Mouse (Mus musculus): ENCODE measurements around the gene Pappa.

The Pappa gene

DNA sequence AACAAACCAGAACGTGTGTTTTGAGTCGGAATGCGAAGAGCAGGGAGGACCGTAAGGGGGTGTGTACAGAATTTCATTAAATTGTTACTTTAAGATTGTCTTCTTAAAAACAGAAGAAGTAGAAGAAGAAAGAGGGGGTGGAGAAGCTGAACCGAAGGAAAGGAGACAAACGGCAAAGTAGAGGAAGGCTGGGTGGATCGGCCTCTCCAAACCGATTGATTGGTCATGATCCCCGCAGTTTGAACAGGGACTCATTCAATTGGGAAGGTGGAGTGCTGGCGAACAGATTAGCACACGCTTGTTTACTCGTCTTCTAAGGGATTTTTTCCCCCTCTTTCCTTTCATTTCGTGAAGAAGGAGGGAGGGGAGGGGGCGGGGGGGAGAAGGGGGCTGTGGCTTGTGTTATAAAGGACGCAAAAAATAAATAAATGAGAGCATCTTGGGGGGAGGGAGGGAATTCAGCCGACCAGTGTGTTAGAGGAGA lies at the start of gene Pappa:
TSS of gene Pappa (plus strand) at position 434 of the 484 bp plus-strand sequence.
- no peak for DNase-seq (ENCODE audit: low read depth in 1 of 2, low spot score in 2 of 2)

DNA sequence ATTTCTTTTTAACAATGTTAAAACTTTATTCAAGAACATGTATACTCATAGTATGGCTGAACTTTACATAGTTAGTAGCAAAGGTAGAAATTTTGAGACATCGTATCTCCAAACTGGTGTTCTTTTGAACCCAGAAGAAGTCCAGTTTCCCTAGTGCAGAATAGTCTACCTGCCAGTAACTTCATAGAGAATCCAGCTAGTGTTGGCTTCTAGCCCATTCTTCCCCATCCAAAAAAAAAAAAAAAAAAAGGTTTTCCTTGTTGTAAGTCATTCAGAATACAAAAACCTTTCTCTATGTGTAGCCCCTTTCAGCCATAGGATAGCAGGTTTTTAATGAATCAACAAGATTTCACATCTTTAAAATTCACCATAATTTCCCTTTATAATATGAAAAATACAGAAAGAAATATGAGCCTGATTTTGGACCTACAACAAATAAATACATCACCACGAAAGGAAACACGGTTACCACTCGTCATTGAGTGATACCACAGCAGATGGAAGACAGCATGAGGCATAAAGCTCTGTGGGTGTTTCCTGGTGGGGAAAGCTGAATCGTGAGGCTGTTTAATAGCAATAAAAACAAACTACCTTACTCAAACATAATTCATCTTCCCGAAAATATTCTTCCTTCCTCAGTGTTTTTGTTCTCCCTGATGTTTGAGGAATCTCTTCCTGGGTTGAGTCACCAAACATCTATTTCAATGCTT lies 45.9 kb upstream of the Pappa start:
- no peak for DNase-seq (ENCODE audit: low read depth in 1 of 2, low spot score in 2 of 2)

DNA sequence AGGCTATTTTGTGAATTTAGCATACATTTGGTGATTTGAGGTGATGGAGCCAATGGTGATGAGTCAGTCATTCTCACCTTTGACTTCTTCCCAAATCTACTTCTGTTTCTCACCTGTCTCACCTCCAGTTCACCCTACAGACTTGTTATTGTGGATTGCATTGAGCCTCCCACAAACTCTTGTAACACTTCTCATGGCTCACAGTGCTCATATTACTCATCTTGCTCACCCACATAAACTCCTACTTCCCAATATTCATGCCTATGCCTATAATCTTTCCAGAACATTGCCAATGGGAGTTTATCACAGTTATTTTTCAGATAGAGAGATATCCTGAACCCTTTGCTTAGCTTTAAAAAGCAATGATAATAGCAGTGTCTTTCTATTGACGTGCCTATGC lies 37.1 kb upstream of the Pappa start:
- no peak for DNase-seq (ENCODE audit: low read depth in 1 of 2, low spot score in 2 of 2)

DNA sequence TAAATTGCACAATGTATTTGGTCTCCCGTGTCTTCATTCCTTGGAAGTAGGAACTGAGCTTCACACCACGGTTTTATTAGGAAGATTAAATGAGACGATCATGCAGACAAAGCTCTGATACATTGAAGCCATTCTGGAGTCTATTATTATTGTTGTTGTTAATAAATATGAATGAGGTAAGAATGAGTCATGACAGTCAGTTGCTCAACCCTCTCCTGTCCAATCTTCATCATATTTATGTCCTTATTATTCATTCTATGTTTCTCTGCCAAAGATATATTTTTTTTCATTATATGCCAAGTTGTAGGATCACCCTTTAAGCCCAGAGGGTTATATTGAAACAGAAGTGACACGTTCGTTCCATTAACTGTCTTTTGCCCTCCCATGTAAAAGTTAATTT lies 36.4 kb upstream of the Pappa start:
- DNase-seq (ENCODE audit: low read depth in 1 of 2, low spot score in 2 of 2), result no peak

DNA sequence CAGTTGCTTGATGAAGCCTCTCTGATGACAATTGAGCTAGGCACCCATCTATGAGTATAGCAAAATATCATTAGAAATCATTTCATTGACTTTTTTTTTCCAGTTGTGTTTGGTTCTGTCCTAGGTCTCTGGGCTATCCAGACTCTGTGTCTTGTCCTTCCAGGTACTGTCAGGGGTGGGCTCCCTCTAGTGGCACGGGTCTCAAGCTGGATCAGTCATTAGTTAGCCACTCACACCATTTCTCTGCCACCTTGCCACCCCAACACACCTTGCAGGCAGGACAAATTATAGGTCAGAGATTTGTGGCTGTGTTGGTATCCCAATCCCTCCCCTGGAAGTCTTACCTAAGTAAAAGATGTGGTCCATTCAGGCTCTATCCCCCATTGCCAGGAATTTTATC lies 31.8 kb upstream of the Pappa start:
- no peak for DNase-seq (ENCODE audit: low read depth in 1 of 2, low spot score in 2 of 2)

DNA sequence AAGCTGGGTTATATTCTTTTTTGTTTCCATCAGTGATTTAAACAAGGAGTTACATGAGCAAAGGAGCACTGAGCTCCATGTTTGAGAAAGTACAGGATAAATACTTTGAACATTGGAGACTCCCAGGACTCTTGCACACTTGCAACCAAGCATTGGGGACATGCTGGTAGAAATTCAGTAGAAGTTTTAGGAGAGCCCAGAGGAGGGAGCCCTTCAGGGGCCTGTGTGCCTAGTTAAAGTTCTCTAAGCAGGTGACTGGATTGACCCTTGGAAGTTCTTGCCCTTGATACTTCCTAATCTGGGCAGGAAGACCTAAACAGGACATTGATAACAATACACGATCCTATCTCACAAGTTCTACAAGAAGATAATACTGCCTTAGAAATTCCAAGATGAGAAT lies 3.6 kb upstream of the Pappa start:
- DNase-seq (ENCODE audit: low read depth in 1 of 2, low spot score in 2 of 2), result no peak

DNA sequence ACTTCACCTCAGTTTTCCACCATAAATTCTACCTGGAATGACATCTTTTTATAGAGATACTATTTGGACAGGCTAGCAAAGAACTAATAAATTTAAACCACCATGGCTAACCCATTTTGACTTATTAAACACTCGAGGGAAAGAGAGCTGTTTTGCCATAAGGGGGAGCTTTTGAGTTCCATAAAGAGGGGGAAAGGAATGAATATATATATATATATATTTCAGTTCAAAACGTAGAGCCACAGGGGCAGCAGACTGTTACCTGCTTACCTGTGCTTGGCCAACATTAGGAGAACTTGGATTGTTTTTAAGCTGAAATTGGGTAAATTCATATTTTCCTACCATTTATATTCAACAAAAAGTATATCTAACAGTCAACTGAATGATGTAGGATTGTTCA lies 1.1 kb upstream of the Pappa start:
- DNase-seq (ENCODE audit: low read depth in 1 of 2, low spot score in 2 of 2), result no peak

DNA sequence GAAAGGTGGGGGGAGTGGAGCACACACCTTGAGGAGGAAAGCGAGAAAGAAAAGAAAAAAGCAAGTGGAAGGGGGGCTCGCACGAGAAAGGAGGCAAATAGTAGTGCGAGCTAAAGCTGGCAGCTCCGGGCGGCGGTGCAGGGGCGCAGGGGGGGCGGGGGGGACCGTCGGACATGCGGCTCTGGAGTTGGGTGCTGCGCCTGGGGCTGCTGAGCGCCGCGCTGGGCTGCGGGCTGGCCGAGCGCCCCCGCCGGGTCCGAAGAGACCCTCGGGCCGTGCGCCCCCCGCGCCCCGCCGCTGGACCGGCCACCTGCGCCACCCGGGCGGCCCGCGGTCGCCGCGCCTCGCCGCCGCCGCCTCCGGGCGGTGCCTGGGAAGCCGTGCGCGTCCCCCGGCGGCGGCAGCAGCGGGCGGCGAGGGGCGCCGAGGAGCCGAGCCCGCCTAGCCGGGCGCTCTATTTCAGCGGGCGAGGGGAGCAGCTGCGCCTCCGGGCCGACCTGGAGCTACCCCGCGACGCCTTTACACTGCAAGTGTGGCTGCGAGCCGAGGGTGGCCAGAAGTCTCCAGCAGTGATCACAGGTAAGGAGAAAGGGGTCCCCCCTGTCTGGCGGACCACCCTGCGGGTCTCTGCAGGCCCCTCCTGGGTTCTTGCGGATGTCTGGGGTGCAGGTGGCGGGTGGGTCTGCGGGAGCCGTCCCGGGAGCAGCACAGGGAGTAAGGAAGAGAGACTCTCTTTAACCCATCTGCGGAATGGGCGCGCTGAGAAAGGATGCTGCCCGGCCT lies 586 bp downstream of the Pappa start:
- DNase-seq (ENCODE audit: low read depth in 1 of 2, low spot score in 2 of 2), result no peak

DNA sequence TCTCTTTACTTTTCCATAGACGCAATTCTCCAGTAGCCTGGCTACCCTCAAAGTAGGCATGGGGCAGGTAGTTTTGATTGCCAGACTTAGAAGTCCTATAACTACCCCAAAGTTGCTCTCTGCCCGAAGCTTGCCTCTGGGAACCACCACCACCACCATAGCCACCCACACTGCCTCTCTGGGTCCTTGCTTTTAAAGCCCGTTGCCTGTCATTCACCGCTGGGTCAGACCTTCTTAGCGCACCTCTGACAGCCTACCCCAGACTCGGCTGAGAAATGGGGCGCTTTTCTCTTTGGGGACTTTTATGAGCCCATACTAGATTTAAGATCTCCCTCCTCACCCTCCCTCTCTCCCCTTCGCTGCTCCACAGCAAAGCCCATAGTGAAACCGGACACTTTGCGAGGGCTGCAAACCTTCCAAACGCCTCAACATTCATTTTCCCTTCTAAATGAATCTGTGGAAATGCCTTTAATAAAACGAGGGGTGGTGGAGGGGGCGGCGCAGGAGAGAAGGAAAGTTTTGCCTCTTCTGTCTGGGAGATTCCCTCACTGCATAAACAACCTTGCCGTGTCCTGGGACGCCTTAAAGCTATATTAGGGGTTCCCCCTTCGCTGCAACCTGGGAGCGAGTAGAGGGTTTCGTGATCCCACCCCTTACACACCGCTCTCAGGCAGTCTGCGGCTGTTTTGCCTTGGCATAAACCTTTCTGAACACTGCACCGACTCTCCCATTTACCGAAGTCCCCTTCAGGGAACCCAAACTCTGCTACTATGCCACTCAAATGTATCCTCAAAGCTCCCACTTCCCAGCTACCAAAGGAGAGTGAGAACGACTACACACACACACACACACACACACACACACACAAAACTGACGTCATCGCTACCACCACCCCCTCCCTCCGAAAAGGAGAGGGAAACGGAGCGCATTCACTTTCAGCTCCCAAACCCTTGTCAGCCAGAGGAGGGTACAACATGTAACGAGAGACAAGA lies 1.7 kb downstream of the Pappa start:
- no peak for DNase-seq (ENCODE audit: low read depth in 1 of 2, low spot score in 2 of 2)

DNA sequence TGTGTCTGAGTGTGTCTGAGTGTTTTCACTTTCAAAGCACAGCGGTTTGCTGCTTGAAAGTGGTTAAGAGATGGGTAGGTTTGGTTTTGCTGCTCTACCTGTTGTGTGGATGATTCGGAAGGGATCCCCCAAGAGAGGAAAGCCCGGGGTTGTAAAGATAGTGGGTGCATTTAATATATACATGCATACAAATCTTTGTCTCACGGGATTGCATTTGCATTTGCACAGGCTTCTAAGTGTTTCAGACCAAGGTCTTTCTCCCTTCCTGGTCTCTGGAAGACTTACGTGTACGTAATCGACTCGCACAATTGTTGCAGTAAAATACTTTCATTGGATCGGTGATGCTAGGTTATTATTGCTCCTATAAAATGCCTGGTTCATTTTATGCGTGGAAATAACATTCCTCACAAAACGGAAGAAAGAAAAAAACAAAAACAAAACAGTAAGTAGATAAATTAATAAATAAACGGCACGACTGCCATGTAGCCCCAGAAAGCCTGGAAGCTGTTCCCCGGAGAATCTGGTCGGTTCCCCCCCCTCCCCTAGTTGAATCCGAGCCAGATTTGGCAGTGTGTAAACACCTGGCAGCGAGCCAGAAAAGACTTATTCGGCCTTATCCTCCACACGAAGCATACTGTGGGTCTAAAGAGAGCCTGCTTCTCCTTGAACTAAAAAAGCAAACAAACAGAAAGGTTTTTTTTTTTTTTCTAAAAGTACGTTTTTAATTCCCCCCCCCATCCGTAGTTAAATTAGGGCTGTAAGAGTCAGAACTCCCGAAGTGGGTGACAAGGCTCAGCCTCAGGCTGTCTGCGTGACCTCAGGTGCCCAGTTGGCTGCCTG lies 2.7 kb downstream of the Pappa start:
- DNase-seq (ENCODE audit: low read depth in 1 of 2, low spot score in 2 of 2), result no peak

DNA sequence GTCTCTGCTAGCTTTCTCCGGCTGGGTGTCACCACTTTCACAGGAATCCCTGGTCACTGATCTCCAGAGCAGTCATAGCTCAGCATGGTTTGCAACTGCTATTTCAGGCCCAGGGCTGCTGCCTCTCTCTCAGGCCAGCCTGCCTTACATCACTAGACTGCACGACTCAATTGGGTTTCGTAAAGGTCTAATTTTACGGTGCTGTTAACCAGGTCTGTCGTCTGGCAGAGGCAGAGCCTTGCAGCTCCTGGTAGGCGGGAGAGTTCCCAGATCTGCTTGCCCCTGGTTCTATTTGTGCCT lies 3.3 kb downstream of the Pappa start:
- DNase-seq (ENCODE audit: low read depth in 1 of 2, low spot score in 2 of 2), result no peak

DNA sequence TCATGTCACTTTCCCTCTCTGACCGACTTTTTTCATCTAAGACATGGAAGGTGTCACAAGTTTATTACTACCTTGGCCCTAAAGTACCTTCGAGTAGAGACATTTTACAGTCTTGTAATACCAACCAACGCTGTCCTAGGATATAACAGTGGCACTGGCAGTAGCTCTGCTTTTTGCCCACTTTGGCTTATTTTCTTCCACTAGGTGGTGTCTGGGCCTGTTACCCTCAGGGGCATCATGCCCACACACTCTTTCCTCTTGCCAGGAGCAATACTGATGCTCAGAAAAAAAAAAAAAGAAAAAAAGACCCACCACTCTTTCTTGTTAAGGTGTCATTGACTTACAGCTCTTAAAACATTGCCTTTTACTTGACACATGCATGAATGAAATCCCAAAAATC lies 8.7 kb downstream of the Pappa start:
- DNase-seq (ENCODE audit: low read depth in 1 of 2, low spot score in 2 of 2), result no peak

DNA sequence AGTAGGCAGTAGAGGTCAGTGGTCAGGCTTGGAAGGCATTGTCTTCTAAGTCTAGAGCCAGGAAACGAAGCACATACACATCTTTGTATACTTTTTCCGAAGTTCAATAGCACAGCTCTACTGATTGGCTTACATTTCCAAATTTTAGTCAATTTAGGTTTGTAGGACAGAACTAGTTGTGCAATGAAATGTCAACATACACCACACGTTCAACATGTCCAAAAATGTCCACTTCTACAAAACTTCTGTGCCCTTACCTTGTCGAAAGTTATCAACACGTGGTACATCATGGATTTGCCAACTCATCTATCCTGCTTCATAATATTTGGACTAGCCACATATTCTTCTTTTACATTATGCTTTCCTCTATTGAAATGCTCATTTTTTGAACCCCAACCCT lies 10.4 kb downstream of the Pappa start:
- no peak for DNase-seq (ENCODE audit: low read depth in 1 of 2, low spot score in 2 of 2)

DNA sequence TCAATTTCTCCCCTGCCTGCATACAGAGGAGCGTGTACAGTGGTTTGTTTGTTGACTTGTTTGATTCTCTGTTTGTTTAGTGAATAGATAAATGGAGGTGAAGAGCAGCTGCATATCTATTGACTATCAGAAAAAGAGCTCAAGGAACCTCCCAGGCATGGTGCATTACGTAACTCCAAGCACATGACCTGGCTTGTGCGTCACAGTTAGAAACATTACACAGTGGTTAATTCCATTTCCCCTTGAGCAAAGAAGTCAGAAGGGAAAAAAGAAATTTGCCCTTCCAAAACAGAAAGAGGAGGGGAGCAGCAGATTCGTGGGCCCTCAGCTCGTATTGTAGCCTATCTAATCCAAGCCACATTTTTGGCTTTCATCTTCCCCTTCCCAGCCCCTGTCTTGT lies 11.1 kb downstream of the Pappa start:
- DNase-seq (ENCODE audit: low read depth in 1 of 2, low spot score in 2 of 2), result no peak

DNA sequence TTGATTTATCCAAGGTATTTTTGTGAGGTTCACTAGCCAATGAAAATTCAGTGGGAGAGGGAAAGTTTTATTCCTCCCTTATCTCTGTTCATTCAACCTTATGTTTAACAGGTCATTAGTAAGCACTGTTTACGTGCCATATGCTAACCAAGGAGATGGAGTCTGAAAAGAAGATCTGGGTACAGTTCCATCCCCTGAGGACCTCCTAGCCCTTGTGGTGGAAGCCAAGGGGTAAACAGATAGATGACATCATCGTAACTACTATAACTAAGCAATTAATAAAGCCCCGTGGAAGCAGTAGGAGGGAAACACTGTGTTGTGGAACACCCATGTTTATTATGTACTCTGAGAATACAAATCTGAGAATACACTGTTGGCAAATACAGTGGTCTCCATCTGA lies 12.6 kb downstream of the Pappa start:
- no peak for DNase-seq (ENCODE audit: low read depth in 1 of 2, low spot score in 2 of 2)

DNA sequence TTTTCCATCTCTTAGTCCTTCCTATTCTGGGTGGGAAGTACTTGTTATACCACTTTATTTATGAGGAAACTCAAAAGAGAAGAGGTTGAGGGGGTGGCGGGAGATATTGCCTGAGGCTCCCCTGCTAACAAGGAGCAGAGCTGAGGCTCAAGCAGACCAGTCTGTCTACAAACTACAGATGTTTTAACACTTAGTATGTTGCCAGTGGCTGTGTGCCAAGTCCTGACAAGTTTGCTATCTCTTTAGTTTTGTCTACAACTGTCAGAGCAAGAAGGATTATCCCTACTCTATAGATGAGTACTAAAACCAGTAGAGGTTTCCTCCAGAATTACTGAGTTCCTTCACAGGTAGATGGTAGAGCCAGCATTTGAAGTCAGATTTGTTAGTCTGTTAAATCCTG lies 23.0 kb downstream of the Pappa start:
- DNase-seq (ENCODE audit: low read depth in 1 of 2, low spot score in 2 of 2), result no peak

DNA sequence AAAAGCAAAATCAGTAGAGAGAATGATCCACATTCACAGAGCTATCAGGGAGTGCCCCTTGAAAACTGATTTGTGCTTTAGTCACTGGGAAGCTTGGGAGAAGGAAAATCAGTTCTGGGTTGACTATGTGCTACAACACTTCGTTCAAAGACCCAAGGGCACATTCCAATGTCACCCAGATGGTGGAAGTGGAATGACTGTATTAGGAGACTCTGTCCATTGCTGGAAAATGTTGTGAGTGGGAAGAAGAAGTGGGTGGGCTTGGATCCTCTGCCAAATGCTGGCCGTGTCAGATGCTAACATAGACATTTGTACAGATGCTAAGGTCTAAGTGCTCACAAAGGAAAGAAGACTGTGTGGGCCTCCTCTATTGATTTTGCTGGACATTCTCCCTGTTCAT lies 29.6 kb downstream of the Pappa start:
- DNase-seq (ENCODE audit: low read depth in 1 of 2, low spot score in 2 of 2), result no peak

DNA sequence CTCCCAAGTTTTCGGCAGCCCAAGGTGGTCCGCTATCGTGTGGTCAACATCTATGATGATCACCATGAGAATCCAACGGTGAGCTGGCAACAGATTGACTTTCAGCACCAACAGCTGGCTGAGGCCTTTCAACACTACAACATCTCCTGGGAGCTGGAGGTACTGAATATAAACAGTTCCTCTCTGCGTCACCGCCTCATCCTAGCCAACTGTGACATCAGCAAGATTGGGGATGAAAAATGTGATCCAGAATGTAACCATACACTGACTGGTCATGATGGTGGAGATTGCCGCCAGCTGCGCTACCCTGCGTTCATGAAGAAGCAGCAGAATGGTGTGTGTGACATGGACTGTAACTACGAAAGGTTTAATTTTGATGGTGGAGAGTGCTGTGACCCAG lies 32.3 kb downstream of the Pappa start:
- no peak for DNase-seq (ENCODE audit: low read depth in 1 of 2, low spot score in 2 of 2)

DNA sequence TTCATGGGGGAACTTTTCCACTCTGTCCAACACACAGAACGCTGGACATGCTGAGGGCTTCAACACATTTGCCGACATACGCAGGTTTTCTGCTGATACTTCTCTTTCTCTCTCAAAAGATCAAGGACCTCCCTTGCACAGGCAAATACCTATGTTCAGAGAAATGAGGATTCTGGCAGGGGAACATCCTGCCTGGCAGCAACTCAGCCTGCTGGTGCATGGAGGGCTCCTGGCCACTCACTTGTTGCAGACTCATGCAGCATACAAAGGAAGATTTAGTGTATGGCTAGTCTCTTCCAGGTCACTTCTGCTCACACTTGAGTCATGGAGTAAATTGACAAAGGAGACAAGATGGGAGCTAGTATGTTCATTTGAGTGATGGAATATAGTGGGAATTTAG lies 34.7 kb downstream of the Pappa start:
- DNase-seq (ENCODE audit: low read depth in 1 of 2, low spot score in 2 of 2), result no peak

DNA sequence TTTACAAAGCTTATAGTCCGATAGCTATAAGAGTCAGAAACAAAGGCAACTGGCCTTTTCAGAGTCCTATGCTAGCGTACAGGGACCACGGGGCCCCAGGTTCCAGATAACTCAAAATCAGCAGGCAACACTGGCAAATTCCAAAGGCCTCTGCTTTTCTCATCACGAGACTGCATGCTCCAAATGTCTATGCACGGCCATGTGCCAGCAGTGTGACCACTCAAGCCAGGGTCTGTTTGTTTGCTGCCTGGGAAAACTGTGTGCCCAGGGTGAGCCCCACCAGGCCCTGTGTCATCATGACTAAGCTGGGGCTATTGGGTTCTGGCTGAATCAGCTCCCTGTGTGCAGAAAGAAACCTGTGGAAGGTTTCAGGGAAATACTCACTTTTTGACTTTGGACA lies 35.5 kb downstream of the Pappa start:
- DNase-seq (ENCODE audit: low read depth in 1 of 2, low spot score in 2 of 2), result no peak

DNA sequence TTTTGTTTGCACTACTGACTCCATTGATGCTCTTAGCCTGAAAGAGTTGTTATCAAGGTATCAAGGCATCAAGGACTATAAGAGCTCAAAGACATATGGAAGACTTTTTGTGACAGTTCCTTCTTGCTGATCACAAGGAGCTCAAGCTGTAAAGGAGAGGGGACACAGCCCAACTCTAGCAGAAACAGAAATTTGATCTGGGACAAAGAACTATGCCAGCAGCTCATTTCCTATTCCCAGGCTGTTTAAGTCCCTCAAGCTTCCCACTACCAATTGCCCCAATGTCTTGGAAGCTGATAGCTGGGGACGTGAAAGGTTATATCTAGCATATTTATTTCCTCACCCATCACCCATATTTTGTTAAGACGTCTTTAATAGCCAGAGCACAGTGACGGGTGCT lies 39.7 kb downstream of the Pappa start:
- no peak for DNase-seq (ENCODE audit: low read depth in 1 of 2, low spot score in 2 of 2)

All from monocyte, adult 2 months (primary cell).